Mouse (Mus musculus) layer of hippocampus, adult 11-12 months (tissue): ENCODE measurements around the gene Bmpr2.
"Not testable (repeated sequence)": the region's sequence is repeated elsewhere in the genome, so short reads cannot be mapped to it uniquely, and the experiment has no call there.

Experiments used
- DNase-seq: peaks from one replicate; pipeline ENCODE4 v3.0.0; 2022; ENCODE audit warnings: low spot score

Gene Bmpr2

GRCm38 (mm10) chr1:59763164-59763768 lies at the start of gene Bmpr2:
Gene Bmpr2 (plus strand): TSS chr1:59763400.
- DNase-seq, result peak; percentile 84

- peak; percentile 17 for DNase-seq
These were observed 43.3 kb upstream of the Bmpr2 start for GRCm38 (mm10) chr1:59719900-59720299.

- DNase-seq, result no peak
These were observed 37.5 kb upstream of the Bmpr2 start for GRCm38 (mm10) chr1:59725661-59726060.

GRCm38 (mm10) chr1:59730106-59730505 lies 33.1 kb upstream of the Bmpr2 start:
- no peak for DNase-seq

- DNase-seq, result no peak
These were observed 32.5 kb upstream of the Bmpr2 start for GRCm38 (mm10) chr1:59730737-59731136.

- peak; percentile 9 for DNase-seq
These were observed 29.1 kb upstream of the Bmpr2 start for GRCm38 (mm10) chr1:59734076-59734475.

GRCm38 (mm10) chr1:59738768-59739414 lies 24.3 kb upstream of the Bmpr2 start:
- DNase-seq, result no peak

- no peak for DNase-seq
These were observed 23.4 kb upstream of the Bmpr2 start for GRCm38 (mm10) chr1:59739577-59740354.

GRCm38 (mm10) chr1:59749047-59749446 lies 14.2 kb upstream of the Bmpr2 start:
- DNase-seq, result no peak

- not testable (repeated sequence) for DNase-seq
These were observed 13.5 kb upstream of the Bmpr2 start for GRCm38 (mm10) chr1:59749724-59750123.

GRCm38 (mm10) chr1:59755298-59755697 lies 7.9 kb upstream of the Bmpr2 start:
- DNase-seq, result no peak

GRCm38 (mm10) chr1:59758325-59758724 lies 4.9 kb upstream of the Bmpr2 start:
- DNase-seq, result no peak

- peak; percentile 17 for DNase-seq
These were observed 992 bp upstream of the Bmpr2 start for GRCm38 (mm10) chr1:59762208-59762607.

- peak; percentile 58 for DNase-seq
These were observed 493 bp upstream of the Bmpr2 start for GRCm38 (mm10) chr1:59762651-59763163.

- DNase-seq, result peak; percentile 43
These were observed 616 bp downstream of the Bmpr2 start for GRCm38 (mm10) chr1:59763781-59764251.

- peak; percentile 23 for DNase-seq
These were observed 1.3 kb downstream of the Bmpr2 start for GRCm38 (mm10) chr1:59764407-59764971.

GRCm38 (mm10) chr1:59765279-59765678 lies 2.1 kb downstream of the Bmpr2 start:
- no peak for DNase-seq

- no peak for DNase-seq
These were observed 3.4 kb downstream of the Bmpr2 start for GRCm38 (mm10) chr1:59766626-59767025.

- no peak for DNase-seq
These were observed 8.7 kb downstream of the Bmpr2 start for GRCm38 (mm10) chr1:59771871-59772270.

GRCm38 (mm10) chr1:59781080-59781479 lies 17.9 kb downstream of the Bmpr2 start:
- no peak for DNase-seq

- DNase-seq, result no peak
These were observed 25.8 kb downstream of the Bmpr2 start for GRCm38 (mm10) chr1:59788975-59789374.

- peak; percentile 15 for DNase-seq
These were observed 26.5 kb downstream of the Bmpr2 start for GRCm38 (mm10) chr1:59789741-59790140.
